Mouse (Mus musculus) heart, postnatal 10 days (tissue): Measurements from ENCODE around the gene Il12rb1. TPM values are rescaled to one million over a fixed set of nuclear protein-coding genes. Genes with fewer than 3 reads are reported as not detected.
A peak's percentile ranks its signal among the peaks of the same experiment; 100 is the strongest.

Experiments
- DNase-seq, 2 experiments: peaks; one replicate each; pipeline ENCODE4 v3.0.0; 2021
- intact Hi-C: fragments of 180-260 bp; cut with DNase I; formaldehyde crosslinking; loops from one replicate; pipeline ENCODE4 v1.15.1; 2025
- microRNA-seq, 2 experiments: library from miRNA; unstranded; fragments of <30 nt; microRNA quantifications; one replicate each; pipeline ENCODE4 v1.2.0; 2022
- total RNA-seq, 2 experiments: library from RNA; stranded (reverse); gene quantifications; 2 replicates each; pipeline ENCODE4 v1.2.3; 2021

Gene Il12rb1
- total RNA-seq, 2 experiments from 2014 or later = 0.53 TPM; not detected in 1

DNA sequence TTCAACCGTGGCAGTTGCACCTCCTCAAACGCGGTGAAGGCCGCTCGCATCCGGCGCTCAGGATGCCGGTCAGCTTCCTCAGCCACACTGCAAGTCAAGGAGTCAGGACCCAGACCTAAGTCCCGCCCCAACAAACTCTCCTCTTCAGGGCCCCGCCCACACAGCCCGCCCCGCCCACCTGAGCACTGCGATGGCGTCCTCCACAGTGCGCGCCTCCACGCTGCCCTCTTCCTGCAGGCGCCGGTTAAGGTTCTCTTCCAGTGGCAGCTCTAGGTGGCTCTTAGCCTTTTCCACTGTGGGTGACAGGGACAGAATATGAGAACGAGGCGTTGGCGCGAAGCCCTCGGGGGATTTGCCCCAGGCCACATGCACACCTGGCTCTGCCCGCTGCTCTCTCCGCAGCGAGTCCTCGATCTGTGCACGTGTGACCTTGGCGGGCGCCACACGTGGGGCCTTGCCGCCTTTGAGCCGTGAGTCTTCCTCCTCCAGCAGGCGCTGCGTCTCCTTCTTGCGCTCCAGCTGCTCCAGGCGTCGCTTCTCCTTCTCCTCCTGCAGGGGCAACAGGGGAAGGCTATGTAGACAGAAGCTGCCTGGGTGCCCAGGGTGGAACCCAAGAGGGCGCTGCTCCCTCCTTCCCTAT lies 60.4 kb downstream of the Il12rb1 start:
- peak in 1 of 2 experiments; percentile 38 for DNase-seq
- intact Hi-C loops = loop anchor here (1.0 to 2.0 kb wide), 2 partner anchors 24 to 148 kb away; no protein-coding TSS in a partner anchor

DNA sequence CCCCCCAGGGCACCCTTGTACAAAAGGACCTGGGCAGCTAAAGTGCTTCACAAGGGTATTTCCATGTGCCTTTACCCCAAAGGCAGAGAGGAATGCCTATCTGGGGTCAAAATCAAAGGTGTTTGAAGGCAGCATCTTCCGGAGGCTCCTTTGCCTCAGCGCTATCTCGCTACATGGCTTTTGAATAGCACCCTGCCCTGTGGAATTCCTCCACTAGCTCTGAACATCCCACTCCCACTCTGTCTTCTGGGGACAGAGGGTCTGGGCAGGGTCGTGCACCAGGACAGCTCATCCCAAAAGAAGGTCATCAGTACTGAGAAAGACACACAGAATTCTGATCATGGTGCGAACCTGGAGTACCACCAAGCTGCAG lies 60.9 kb downstream of the Il12rb1 start:
- DNase-seq = no peak
- intact Hi-C loops = loop anchor here (1.0 to 2.0 kb wide), 2 partner anchors 25 to 148 kb away; no protein-coding TSS in a partner anchor

DNA sequence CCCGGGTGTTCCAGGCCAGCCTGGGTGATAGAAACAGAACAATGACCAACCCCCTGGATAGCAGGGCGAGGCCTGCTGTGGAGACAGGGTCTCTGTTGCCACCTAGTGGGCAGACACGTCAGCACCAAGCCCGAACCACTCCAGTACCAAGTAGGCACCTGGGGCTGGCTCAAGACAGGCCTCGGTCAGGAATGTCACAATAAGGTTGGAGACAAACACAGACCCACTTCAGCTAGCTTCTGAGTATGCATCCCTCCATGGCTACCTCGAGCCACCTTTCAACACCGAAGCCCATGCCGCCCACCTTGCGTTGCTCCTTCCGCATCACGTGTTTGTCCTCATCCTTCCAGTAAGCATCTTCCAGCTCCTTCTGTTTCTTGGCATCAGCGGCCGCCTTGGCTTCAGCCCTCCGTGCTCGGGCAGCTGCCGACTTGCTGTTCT lies 61.4 kb downstream of the Il12rb1 start:
- intact Hi-C loops = loop anchor here (1.0 to 2.0 kb wide), 3 partner anchors 25 to 149 kb away; no protein-coding TSS in a partner anchor
- peak; percentile 84 to 85 for DNase-seq

Small RNA genes lying within 50 kb of the gene (microRNA-seq; reads per million reads assigned to microRNA genes)
- gene Mir7240 = 0.47 to 1.0 reads per million in 2 experiments

Other genes with a start within 250 kb of the Il12rb1 start
- gene Isyna1, start 214.1 kb upstream of the Il12rb1 start, total RNA-seq = 10 to 100 TPM; 25.8 to 29.6 TPM
- gene Ssbp4, start 199.6 kb upstream of the Il12rb1 start, total RNA-seq = 10 to 100 TPM; 54.7 to 55.6 TPM
- 1 to 10 TPM; 1.1 to 1.6 TPM for gene Lrrc25, start 192.3 kb upstream of the Il12rb1 start, total RNA-seq
- 1 to 10 TPM in 1 of 2 experiments, under 1 TPM in 1; 0.86 to 1.1 TPM for gene Gdf15, start 176.0 kb upstream of the Il12rb1 start, total RNA-seq
- 10 to 100 TPM; 39.6 to 42.9 TPM for gene Pgpep1, start 148.1 kb upstream of the Il12rb1 start, total RNA-seq
- gene Lsm4, start 135.2 kb upstream of the Il12rb1 start, total RNA-seq = 10 to 100 TPM; 82.8 to 94.1 TPM
- 100 to 1,000 TPM; 178 to 214 TPM for gene Jund, start 109.5 kb upstream of the Il12rb1 start, total RNA-seq
- gene Iqcn, start 105.0 kb upstream of the Il12rb1 start, total RNA-seq = under 1 TPM in 1 of 2 experiments, not detected in 1; 0.07 TPM
- gene Gm3336, start 89.9 kb upstream of the Il12rb1 start, total RNA-seq = not detected
- 1 to 10 TPM; 2.0 to 4.0 TPM for gene Pde4c, start 84.7 kb upstream of the Il12rb1 start, total RNA-seq
- gene Rab3a, start 53.8 kb upstream of the Il12rb1 start, total RNA-seq = 10 to 100 TPM; 37.3 to 38.9 TPM
- gene Mpv17l2, start 47.5 kb upstream of the Il12rb1 start, total RNA-seq = 10 to 100 TPM; 32.0 to 39.7 TPM
- 10 to 100 TPM; 37.1 to 40.2 TPM for gene Pik3r2, start 31.7 kb upstream of the Il12rb1 start, total RNA-seq
- gene Mast3, start 3.4 kb upstream of the Il12rb1 start, total RNA-seq = 1 to 10 TPM; 7.9 to 9.3 TPM
- 10 to 100 TPM in 1 of 2 experiments, 1 to 10 TPM in 1; 4.7 to 18.5 TPM for gene Arrdc2, start 31.3 kb downstream of the Il12rb1 start, total RNA-seq
- gene Kcnn1, start 54.8 kb downstream of the Il12rb1 start, total RNA-seq = 1 to 10 TPM; 3.1 to 3.7 TPM
- gene Ccdc124, start 65.5 kb downstream of the Il12rb1 start, total RNA-seq = 10 to 100 TPM; 40.9 to 41.1 TPM
- under 1 TPM in 1 of 2 experiments, not detected in 1; 0.10 TPM for gene Slc5a5, start 84.3 kb downstream of the Il12rb1 start, total RNA-seq
- 1,000 to 10,000 TPM; 1,171 to 1,193 TPM for gene Rpl18a, start 89.0 kb downstream of the Il12rb1 start, total RNA-seq
- 10 to 100 TPM; 31.0 to 32.3 TPM for gene Map1s, start 97.5 kb downstream of the Il12rb1 start, total RNA-seq